Mouse (Mus musculus): ENCODE results near the gene Nav2.

Nav2 gene

DNA sequence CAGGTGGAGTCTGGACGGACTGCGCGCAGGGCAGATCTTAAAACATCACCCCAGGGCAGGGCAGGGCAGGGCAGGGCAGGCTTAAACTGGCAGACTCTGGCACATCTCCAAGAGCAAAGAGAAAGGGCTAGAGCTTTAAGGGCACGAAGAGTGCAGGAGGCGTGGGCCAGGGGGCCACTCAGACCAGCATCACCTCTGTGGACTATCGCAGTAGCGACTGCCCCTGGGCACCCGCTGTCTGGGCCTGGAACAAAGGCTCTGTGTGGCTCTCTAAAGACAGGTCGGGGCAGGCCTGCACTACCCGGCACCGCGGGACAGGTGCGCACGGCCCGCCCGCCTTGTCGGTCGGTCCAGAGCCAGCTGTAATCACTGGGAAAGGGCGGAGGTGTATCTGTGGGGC is 491.9 kb downstream of the Nav2 start:
- peak; percentile 72 for DNase-seq (ENCODE audit: low spot score)

DNA sequence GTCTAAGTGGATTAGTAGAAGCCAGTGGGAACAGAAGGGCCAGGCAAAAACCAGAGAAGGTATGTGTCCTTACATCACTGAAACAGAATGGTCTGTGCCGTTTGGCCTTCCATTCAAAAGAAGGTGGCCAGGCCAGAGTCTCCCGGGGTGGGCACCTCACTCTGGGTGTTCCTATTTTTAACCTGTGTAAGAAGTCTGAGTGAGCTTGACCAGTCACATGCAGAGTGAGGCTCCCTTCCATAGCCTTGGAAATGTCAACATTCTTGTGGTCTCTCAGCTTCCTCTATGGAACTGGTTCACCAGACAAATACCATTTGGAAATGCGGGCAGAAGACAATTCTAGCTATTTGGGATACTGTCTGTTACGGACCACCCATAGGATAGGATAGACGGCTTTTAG is 494.0 kb downstream of the Nav2 start:
- DNase-seq (ENCODE audit: low spot score), result no peak

DNA sequence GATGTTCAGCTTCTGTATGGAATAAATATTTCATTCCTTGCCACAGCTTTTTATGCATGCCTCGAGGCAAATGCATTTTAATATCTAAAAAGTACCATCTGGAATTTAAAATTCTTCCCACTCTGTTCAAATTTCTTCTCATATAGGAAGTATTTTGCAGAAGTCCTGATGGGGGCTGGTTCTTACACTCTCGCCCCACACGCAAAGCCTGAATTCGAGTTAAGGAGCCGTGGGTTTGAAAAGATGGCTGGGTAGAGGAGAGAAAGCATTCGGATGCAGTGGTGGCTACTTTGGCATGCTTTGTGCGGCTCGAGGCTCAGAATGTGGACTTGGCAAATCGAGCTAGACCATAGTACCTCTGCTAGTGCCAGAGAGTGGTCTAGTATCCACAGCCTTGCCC is 499.2 kb downstream of the Nav2 start:
- no peak for DNase-seq (ENCODE audit: low spot score)

GRCm38 (mm10) chr7:49408625-49409024 is 500.1 kb downstream of the Nav2 start:
- no peak for DNase-seq (ENCODE audit: low spot score)

- no peak for DNase-seq (ENCODE audit: low spot score)
Observed at GRCm38 (mm10) chr7:49409265-49409664, 500.7 kb downstream of the Nav2 start.

- no peak for DNase-seq (ENCODE audit: low spot score)
Observed at GRCm38 (mm10) chr7:49410188-49410587, 501.7 kb downstream of the Nav2 start.

DNA sequence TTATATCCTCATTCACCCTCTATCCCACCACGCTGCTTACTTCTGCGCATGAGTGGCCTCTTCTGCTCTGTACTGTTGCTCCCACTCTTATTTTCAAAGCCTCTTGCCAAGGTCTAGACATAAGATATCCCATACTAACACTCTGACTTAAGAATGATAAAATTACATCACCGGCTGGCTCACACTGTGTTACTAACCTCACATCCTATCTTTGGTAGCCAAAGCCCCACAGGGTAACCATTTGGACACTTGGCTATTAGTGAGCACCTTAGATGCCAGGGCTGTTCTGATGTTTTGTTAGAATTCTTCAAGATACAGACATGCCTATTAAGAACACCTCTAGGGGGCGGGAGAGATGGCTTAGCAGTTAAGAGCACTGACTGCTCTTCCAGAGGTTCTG is 502.4 kb downstream of the Nav2 start:
- DNase-seq (ENCODE audit: low spot score), result no peak

GRCm38 (mm10) chr7:49411803-49412202 is 503.3 kb downstream of the Nav2 start:
- DNase-seq (ENCODE audit: low spot score), result no peak

GRCm38 (mm10) chr7:49415131-49415530 is 506.6 kb downstream of the Nav2 start:
- no peak for DNase-seq (ENCODE audit: low spot score)

GRCm38 (mm10) chr7:49415716-49416115 is 507.2 kb downstream of the Nav2 start:
- no peak for DNase-seq (ENCODE audit: low spot score)

- DNase-seq (ENCODE audit: low spot score), result no peak
Observed at GRCm38 (mm10) chr7:49418841-49419240, 510.3 kb downstream of the Nav2 start.

DNA sequence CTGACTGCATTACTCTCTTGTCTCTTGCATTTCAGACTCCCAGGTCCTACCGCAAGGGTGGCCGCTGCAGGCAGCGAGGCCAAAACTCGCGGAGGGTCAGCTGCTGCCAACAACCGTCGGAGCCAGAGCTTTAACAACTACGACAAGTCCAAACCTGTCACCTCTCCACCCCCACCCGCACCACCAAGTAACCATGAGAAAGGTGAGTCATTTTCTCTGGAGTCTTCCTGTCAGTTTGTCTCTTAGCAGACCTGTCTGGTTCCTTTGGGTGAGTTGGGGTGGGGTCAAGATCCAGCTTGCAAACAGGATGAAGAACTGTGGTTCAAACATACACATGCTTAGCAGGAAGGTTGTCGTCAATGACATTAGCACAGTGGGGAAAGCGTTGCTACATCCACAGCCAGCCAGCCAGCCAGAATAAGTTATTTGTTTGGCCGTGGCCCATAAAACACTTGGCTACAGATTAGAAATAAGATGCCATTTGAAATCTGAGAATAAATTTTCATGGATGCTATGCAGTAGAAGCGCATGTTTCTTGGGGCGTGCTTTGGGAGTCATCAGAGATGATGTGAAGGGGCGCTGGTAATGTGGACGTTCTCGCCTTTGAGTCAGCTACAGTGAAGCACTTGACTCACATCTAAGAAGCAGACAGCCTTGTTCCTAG is 511.8 kb downstream of the Nav2 start:
- peak; percentile 64 for DNase-seq (ENCODE audit: low spot score)

DNA sequence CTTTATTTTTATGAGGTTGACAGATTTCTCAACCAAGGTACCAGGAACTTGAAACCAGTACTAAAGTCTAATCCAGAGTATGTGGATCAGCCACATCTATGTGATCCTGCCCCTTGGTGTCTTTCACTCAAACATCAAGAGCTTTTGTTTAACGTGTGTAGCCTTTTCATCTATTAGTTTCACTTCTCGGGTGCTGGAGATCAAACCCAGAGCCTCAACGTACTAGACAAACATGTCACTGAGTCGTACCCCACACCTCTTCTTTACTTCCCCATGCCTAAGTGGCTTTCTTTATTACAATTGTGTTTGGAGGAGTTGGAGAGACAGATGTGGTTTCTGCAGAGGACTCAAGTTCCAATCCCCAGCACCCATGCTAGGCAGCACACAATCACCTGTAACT is 512.7 kb downstream of the Nav2 start:
- no peak for DNase-seq (ENCODE audit: low spot score)

DNA sequence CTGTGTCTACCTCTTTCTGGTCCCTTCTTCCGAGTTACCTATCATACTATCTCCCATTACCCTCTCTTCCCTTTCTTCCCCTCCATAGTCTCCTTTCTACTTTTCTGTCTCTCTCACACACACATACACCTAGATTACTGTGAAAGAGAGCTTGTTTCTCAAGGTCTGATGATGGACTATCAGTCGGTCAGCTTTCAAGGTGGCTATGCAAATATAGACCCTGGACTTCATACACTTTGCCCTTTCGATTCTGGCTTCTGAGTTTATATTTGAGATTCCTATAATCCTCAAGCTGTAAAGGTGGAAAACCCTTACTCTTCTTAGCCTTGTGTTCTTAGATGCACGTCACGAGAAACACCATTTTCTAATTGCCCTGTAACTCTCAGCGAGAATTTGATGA is 515.4 kb downstream of the Nav2 start:
- no peak for DNase-seq (ENCODE audit: low spot score)

- DNase-seq (ENCODE audit: low spot score), result peak; percentile 65
Observed at GRCm38 (mm10) chr7:49426060-49426459, 517.5 kb downstream of the Nav2 start.

DNA sequence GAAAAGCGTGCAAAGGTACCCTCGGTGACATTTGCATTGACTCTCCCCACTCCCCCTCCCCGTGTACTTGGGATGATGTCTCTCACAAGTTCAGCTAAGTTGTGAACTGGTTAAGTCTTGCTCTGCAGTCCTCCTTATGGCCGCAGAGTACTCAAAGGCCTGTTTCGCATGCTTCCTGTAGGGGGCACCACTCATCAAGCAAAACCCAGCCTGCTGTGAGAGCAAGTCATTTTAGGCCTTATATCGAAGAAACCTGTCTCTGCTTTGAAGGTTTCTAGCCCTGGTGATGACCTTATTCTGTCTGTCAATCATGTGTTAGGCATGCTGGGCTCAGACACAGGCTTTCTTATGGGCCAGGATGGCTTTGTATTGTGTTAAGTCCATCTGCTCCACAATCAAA is 519.3 kb downstream of the Nav2 start:
- peak; percentile 48 for DNase-seq (ENCODE audit: low spot score)

DNA sequence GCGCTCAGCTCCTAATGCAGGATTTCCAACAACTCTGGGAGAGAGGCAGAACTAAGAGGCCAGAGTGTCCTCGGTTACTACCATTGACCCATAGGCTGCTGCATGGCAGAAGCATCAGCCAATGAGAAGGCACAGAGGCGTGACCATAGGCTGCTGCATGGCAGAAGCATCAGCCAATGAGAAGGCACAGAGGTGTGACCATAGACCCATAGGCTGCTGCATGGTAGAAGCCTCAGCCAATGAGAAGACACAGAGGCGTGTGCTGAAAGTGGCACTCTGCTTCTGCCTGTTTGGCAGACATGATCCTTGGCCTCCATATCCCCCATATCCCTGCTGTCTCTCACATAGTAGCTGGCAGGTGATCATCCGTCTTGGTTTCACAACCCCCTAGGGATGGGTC is 520.4 kb downstream of the Nav2 start:
- no peak for DNase-seq (ENCODE audit: low spot score)

DNA sequence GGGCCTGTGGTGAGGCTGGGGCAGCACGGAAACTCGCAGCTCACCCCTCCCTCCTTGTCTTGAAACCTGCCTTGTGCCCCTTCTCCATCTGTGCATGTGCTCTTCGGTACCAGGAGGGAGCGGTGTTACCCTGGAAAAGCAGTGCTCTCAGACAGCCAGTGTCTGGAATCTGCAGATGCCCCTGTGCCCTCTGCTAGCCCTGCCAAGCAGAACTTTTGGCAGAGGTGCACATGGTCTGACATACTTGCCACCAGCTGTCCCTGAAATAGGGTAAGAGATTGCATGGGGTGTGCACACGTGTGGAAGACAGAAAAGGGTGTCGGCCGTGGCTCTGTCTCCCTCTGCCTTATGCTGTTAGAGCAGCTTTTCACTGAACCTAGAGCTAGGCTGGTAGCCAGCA is 522.3 kb downstream of the Nav2 start:
- DNase-seq (ENCODE audit: low spot score), result no peak

DNA sequence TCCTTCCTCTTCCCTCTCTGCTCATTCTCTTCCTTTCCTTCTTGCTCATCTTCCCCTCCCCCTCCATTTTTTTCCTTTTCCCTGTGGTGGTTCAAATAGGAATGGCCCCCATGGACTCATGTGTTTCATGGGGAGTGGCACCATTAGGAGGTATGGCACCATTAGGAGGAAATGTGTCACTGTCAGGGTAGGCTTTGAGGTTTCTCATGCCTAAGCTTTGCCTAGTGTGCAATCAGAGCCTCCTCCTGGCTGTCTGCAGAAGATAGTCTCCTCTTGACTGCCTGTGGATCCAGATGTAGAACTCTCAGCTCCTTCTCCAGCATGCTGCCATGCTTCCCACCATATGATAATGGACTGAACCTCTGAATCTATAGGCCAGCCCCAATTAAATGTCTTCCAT is 525.4 kb downstream of the Nav2 start:
- DNase-seq (ENCODE audit: low spot score), result no peak

DNA sequence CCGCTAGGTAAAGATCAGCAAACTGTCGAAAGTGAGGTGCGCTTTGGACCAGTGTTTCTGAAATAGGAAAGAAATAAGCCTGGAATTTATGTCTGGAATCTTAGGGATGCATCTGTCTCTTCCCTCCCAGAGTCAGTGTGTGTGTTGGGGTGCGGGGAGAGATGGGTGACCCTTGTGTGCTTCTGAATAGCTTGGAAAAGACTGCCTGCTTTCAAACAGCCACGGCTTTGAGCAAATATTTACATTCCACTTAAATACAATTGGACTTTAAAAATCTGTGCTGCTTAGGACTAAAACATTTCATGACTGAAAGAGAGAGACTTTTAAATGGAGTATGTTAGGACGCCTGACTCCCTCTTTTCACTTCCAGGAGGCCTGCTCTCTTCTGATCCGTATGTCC is 528.0 kb downstream of the Nav2 start:
- DNase-seq (ENCODE audit: low spot score), result no peak

DNA sequence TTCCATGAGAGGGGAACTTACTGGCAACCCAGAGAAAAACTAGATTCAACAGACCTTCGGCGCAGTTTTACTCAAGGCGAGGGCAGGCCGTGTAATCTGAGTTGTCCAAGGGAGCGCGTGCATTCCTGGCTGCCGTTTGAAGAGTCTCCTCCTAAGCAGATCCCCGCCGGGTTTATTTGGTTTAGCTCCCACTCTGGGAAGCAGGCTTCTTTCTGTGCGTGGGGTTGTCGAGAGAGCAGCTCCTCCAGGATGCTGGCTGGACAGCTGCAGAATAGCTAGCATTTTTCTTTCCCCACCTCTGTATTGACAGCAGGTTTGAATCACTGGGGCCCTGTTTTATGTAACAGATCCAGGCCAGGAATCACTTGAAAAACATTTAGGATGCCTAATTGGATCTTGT is 529.4 kb downstream of the Nav2 start:
- DNase-seq (ENCODE audit: low spot score), result peak; percentile 34

DNA sequence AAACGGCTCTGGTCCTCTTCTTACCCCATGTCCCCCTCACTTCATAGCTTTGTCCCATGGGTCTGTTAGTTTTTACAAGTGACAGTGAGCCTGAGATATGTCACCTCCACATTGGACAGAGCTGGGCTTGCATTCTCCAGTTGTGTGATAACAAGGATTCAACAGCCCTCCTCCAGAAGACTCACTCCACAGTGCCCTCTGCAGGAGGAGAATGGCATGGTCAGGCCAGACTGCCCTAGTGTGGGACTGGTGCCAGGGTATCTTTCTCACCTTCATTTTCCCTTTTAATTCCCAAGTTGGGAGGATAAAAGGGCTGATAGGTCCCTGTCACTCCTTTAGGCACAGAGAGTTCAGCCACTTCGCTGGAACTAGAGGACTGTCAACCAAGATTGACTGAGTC is 530.6 kb downstream of the Nav2 start:
- peak; percentile 57 for DNase-seq (ENCODE audit: low spot score)

DNA sequence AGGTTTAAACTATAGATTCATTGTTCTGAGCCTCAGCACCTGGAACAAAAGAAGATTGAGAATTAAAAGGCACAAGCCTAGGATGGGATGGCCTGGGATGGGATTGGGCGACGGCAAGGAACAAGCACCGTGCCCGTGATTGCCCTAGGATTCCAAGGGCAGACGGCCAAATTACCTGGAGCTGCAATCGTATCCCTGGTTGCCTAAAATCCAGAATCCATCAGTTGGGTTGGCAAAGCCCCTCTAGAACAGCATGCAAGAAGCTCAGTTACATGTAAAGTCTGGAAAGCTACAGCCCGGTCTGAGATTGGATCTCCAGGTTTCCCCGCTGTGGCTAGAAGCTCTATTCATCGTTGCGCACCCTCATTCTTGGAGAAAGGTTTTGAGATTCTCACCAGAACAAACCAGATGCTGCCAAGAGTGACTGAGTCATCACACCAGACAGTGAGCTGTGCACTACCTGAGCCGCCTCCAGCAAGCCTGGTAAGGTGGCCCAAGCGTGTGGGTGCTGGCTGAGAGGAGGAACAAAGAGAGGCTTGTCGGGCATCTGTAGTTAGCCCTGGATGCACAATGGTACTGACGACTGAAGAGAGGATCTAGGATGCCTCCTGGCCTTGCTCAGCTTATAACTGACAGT is 531.9 kb downstream of the Nav2 start:
- DNase-seq (ENCODE audit: low spot score), result no peak

DNA sequence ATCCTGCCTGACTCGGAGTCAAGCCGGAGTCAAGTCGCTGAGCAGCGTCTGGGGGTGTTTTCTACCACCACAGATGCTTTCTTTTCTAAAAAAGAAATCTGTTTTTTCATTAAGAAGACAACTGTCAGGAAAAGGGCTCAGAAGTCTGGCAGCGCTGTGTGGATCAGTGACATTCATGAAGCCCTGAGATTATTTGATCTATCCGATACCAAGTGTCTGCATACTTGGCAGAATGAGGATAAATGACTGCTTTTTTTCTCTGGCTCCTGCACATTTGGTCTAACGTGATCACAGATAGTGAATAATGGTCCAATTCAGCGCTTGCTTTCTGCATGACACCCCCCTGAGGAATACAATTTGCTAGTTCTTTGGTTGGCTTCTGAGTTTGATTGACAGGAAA is 533.7 kb downstream of the Nav2 start:
- no peak for DNase-seq (ENCODE audit: low spot score)

Measured in urinary bladder, postnatal 14 days (tissue).